Mouse (Mus musculus) hindbrain, embryonic 13.5 days (tissue): Measurements from ENCODE around the gene Sar1b. TPM values are rescaled to one million over a fixed set of nuclear protein-coding genes. Genes with fewer than 3 reads are reported as not detected.
A peak's percentile ranks its signal among the peaks of the same experiment; 100 is the strongest.
"Not testable (repeated sequence)": the region's sequence is repeated elsewhere in the genome, so short reads cannot be mapped to it uniquely, and the experiment has no call there.

Experiments
- ATAC-seq: fragments of 200-750 bp; cut with Nextera tagmentation; 2 replicates; pipeline ENCODE4 v1.8.0; 2017; ENCODE audit warnings: moderate TSS enrichment; ENCODE audit not compliant: low FRiP score
- H3K27ac ChIP-seq: fragments of 300-500 bp; sonication (generic); 2 replicates; pipeline ENCODE4 v1.5.1; 2015; ENCODE audit warnings: inconsistent platforms, mild to moderate bottlenecking, moderate library complexity
- H3K27me3 ChIP-seq: fragments of 300-500 bp; sonication (generic); 2 replicates; pipeline ENCODE4 v1.6.1; 2015; ENCODE audit warnings: mild to moderate bottlenecking, inconsistent platforms
- H3K36me3 ChIP-seq: fragments of 300-500 bp; sonication (generic); 2 replicates; pipeline ENCODE4 v1.6.1; 2015; ENCODE audit warnings: mild to moderate bottlenecking, inconsistent platforms
- H3K4me1 ChIP-seq: fragments of 300-500 bp; sonication (generic); replicated peaks from 2 replicates; pipeline ENCODE4 v1.6.1; 2015; ENCODE audit warnings: inconsistent platforms
- H3K4me2 ChIP-seq: fragments of 300-500 bp; sonication (generic); 2 replicates; pipeline ENCODE4 v1.6.1; 2015; ENCODE audit warnings: inconsistent platforms, mild to moderate bottlenecking, moderate library complexity
- H3K4me3 ChIP-seq: fragments of 300-500 bp; sonication (generic); 2 replicates; pipeline ENCODE4 v1.5.1; 2015; ENCODE audit warnings: mild to moderate bottlenecking, inconsistent platforms
- H3K9ac ChIP-seq: fragments of 300-500 bp; sonication (generic); 2 replicates; pipeline ENCODE4 v1.6.1; 2015; ENCODE audit warnings: mild to moderate bottlenecking, inconsistent platforms
- H3K9me3 ChIP-seq: fragments of 300-500 bp; sonication (generic); 2 replicates; pipeline ENCODE4 v1.6.1; 2016; ENCODE audit warnings: inconsistent platforms
- WGBS: fragments of 180-500 bp; shearing (Covaris S2); methylation state at CpG from one replicate; pipeline ENCODE4 v1.1.7; 2015; 5-methylcytosine and 5-hydroxymethylcytosine counted together
- polyA plus RNA-seq: library from polyadenylated mRNA; unstranded; fragments of >200 nt; fragmentation: Nextera tagmentation; extraction: Ambion mirVana; gene quantifications from 2 replicates; pipeline ENCODE4 v1.2.1, GENCODE M21; 2015

Gene Sar1b
- polyA plus RNA-seq, 1 experiment from 2014 or later: 189 TPM

DNA sequence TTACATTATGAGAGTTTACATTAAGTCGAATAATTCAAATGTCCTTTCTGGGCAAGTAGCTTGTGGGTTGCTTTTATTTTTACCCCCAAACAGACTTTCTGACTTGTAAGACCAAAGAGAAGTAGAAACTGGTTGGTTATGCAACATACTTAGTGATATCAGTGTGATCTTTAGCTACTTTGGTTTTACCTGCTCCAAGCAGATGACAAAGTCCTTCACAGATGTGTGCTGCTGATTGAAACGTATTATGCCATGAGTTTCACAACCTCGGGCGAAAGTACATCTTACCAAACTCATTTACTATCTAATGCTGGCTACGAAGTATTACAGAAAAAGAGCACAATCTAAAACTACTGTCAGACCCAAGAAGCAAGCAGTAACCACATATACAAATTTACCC lies 5.9 kb upstream of the Sar1b start:
- Histone ChIP-seq H3K4me3 (no peak overlapping the region), H3K27ac (no peak overlapping the region), H3K36me3 (no peaks in the 10 kb centered on the region; the same call in 1 of the 2 replicates), H3K27me3 (peaks cover 14% of the 10 kb centered on the region), H3K4me1 (peaks cover 30% of the 10 kb centered on the region), H3K4me2 (no peak overlapping the region), H3K9ac (no peak overlapping the region), H3K9me3 (no peaks in the 10 kb centered on the region)
- ATAC-seq: no peak
- WGBS: 91% methylated on average over 5 of the region's 5 CpGs

DNA sequence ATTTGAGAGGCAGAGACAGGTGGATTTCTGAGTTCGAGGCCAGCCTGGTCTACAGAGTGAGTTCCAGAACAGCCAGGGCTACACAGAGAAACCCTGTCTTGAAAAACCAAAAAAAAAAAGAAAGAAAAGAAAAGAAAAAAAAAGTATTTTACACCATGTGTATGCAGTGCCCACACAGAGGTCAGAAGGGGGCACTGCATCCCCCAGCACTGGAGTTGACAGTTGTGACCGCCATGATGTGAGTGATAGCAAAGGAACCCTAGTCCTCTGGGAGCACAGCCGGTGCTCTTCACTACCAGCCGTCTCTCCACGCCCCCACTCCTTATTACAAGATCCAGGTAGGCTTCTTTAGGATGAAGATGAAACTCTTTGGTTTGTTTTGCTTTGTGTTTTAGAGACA lies 5.3 kb upstream of the Sar1b start:
- not testable (repeated sequence) for H3K4me3 ChIP-seq, H3K36me3 ChIP-seq, H3K4me2 ChIP-seq, H3K9ac ChIP-seq, ATAC-seq, H3K27ac ChIP-seq, H3K9me3 ChIP-seq
- WGBS: 90% methylated on average over 5 of the region's 5 CpGs
- Histone ChIP-seq H3K4me1 (peaks cover 33% of the 10 kb centered on the region), H3K27me3 (peaks cover 14% of the 10 kb centered on the region)

DNA sequence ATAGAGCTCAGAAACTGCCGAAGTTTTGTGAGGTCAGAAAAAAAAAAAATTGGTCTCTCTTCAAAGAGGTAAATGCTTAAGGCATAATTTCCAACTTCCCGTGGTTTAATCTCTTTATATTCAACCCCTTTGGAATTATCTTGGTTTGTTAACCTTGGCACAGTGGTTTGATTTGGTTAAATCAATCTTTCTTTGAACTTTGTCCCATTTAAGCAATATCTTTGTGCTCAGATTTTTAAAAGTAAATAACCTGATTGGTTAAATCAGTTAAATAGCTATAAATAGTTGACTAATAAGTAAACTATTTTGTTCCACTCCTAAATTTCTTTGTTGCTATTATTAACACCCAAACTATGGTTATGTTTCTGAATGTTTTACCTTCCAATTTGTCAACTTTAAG lies 4.2 kb upstream of the Sar1b start:
- H3K4me2 ChIP-seq: no peak overlapping the region
- peaks cover 14% of the 10 kb centered on the region for H3K27me3 ChIP-seq
- 92% methylated on average over 2 of the region's 2 CpGs for WGBS
- H3K4me1 ChIP-seq: peaks cover 27% of the 10 kb centered on the region
- no peaks in the 10 kb centered on the region for H3K36me3 ChIP-seq
- no peak overlapping the region for H3K9ac ChIP-seq
- no peak for ATAC-seq
- no peaks in the 10 kb centered on the region for H3K9me3 ChIP-seq
- H3K4me3 ChIP-seq: no peak overlapping the region
- H3K27ac ChIP-seq: no peak overlapping the region

DNA sequence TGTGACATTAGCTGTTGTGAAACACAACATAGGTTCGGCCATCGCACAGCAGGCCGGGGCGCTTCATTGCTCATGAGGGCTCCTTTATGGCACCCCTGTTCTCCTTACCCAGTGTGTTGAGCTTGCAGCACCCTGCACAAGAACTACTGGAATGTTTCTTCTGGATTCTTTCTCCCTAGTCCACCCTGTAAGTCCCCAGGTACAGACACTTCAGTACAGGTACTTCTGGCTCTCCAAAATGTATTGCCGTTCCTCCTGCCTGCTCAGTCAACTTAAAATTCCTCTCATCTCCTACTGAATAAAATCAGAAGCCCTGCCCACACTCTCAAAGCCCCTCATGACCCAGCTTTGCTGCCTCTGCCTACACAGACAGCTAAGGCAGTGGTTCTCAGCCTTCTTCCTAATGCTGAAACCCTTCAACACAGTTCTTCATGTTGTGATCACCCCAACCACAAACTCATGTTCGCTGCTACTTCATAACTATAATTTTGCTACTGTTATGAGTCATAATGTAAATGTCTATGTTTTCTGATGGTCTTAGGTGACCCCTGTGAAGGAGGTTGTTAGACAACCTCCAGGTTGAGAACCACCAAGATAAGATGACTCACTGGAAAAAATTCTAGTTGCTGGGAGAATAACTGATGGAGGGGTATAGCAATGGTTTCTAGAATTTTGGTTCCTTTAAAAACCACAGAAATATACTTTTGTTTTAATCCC lies 3.4 kb upstream of the Sar1b start:
- WGBS: 88% methylated on average over 6 of the region's 6 CpGs
- Histone ChIP-seq H3K4me2 (no peak overlapping the region), H3K27ac (no peak overlapping the region), H3K27me3 (peaks cover 14% of the 10 kb centered on the region), H3K9me3 (no peaks in the 10 kb centered on the region), H3K4me3 (no peak overlapping the region), H3K9ac (no peak overlapping the region), H3K4me1 (peaks cover 26% of the 10 kb centered on the region), H3K36me3 (no peaks in the 10 kb centered on the region)
- no peak for ATAC-seq

DNA sequence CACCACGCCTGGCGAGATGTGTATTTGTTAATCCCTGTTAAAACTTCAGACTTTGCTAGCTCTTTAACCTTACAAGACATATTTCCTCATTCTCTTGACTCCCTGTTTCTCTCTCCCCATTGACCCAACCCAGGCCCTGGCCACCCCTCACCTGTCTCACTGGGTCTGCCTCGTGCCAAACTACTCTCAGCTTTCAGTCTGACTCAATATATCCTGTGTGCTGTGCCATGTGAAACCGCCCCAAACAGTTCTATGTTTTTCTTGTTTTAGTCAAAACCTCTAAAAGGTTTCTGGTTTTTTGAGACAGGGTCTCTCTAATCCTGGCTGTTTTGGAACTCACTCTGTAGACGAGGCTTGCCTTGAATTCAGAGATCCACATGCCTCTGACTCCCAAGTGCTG lies 2.2 kb upstream of the Sar1b start:
- peaks cover 30% of the 10 kb centered on the region for H3K4me1 ChIP-seq
- no peaks in the 10 kb centered on the region for H3K36me3 ChIP-seq
- no peak overlapping the region for H3K27ac ChIP-seq
- 81% methylated on average over 5 of the region's 5 CpGs for WGBS
- no peak overlapping the region for H3K4me3 ChIP-seq
- H3K27me3 ChIP-seq: peaks cover 14% of the 10 kb centered on the region
- H3K9me3 ChIP-seq: no peaks in the 10 kb centered on the region
- no peak for ATAC-seq
- H3K9ac ChIP-seq: no peak overlapping the region
- no peak overlapping the region for H3K4me2 ChIP-seq

DNA sequence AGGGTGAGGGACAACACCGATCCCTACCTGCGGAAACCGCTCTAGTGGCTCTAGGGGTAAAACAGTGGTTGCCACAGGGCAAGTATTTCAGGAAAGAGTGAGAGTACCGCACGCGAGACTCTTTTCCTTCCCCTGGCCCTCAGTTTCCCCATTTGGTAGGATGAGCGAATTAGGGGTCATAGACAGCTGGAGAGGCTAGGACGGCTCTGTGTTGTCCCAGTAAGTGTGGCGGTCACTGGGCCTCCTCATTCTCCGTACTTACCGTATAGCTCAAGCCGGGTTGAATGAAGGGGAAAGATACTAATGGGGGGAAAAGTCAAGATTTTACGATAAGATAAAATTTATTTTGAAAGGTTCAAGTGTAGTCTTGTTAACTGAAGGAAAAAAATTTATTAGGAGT lies 468 bp downstream of the Sar1b start:
- peaks cover 3% of the 10 kb centered on the region; the same call in 1 of the 2 replicates for H3K36me3 ChIP-seq
- H3K4me1 ChIP-seq: peaks cover 25% of the 10 kb centered on the region
- peaks cover 11% of the 10 kb centered on the region for H3K27me3 ChIP-seq
- WGBS: 6% methylated on average over 13 of the region's 13 CpGs
- 0 out of 2 replicates have a peak, but pooled peaks have one; percentile 24 for ATAC-seq
- no peaks in the 10 kb centered on the region for H3K9me3 ChIP-seq
- peak overlapping the region; percentile 91 for H3K9ac ChIP-seq
- 0 out of 2 replicates have a peak overlapping the region, but pooled peaks have one; percentile 26 for H3K27ac ChIP-seq
- peak overlapping the region; percentile 94 for H3K4me2 ChIP-seq
- H3K4me3 ChIP-seq: peak overlapping the region; percentile 89

DNA sequence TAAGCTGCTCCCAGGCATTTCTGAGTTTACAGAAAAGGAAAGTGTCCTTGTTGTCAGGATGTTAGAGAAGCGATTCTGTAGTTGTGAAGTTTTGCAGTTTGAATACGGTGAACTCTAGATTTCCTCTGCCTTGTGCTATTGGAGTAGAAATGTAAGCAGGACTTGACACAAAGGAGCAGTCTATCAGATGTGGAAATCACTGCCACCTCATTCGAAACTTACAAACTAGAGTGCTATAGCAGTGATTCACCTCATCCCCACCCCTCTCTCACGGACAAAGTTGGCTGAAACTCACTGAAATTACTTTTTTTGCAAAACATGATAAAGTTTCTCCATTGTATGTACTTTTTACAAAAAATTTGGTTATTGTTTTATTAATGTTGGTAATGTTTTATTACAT lies 1.3 kb downstream of the Sar1b start:
- H3K4me1 ChIP-seq: peaks cover 25% of the 10 kb centered on the region
- H3K4me2 ChIP-seq: peak overlapping the region; percentile 94
- peaks cover 11% of the 10 kb centered on the region for H3K27me3 ChIP-seq
- ATAC-seq: no peak
- no peak overlapping the region for H3K27ac ChIP-seq
- no peaks in the 10 kb centered on the region for H3K9me3 ChIP-seq
- peaks cover 3% of the 10 kb centered on the region; the same call in 1 of the 2 replicates for H3K36me3 ChIP-seq
- peak overlapping the region; percentile 89 for H3K4me3 ChIP-seq
- peak overlapping the region; percentile 46; the same call in 1 of the 2 replicates for H3K9ac ChIP-seq
- 93% methylated on average over 4 of the region's 4 CpGs for WGBS

DNA sequence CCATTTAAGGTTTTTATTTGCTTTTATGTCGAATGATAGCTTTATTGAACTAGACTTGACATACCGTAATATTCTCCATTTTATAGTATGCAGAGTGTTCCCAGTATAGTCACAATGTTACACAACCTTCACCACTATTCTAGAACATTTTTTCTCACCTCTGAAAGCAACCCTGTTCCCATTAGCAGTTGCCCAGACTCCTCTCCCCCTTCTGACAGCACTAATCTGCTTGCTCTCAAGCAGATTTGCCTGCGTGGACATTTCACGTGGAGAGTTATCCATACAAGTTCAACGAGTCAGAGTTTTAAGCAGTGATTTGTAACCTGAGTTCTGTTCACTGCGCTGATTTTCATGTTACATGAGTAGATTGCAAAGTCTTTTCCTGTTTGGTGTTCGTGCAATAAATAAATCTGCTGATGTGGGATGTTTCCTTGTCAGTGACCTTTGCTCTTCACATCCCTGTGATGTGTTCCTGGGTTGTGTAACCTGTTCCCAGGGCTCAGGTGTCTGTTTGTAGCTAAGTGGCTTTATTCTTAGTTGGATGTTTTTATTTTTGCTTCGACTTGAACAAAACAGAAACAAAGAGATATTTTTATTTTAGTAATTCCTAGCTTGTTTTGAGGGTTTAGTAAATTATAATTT lies 4.2 kb downstream of the Sar1b start:
- no peak overlapping the region for H3K4me3 ChIP-seq
- WGBS: 87% methylated on average over 8 of the region's 8 CpGs
- H3K9ac ChIP-seq: no peak overlapping the region
- no peaks in the 10 kb centered on the region for H3K27me3 ChIP-seq
- H3K27ac ChIP-seq: no peak overlapping the region
- H3K36me3 ChIP-seq: peaks cover 3% of the 10 kb centered on the region; the same call in 1 of the 2 replicates
- no peaks in the 10 kb centered on the region for H3K9me3 ChIP-seq
- H3K4me1 ChIP-seq: peaks cover 25% of the 10 kb centered on the region
- no peak for ATAC-seq
- H3K4me2 ChIP-seq: no peak overlapping the region

DNA sequence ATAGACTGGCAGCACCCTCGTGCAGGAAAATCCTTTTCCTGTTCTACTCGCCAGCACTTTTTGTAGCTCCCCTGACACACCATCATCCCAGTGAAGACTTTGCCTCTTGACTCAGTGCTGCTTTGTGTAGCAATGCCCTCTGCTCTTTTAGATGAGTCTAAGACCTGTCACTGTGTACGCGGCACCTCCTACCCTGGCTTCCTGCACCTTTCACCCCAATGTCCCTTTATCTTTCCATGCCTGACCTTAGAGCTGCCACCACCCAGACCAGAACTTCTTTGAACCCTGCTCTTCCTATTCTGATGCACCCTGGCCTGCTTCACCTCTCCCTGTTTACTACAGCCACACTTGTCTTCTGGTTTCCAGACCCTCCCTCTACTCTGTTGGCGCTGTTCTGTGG lies 4.8 kb downstream of the Sar1b start:
- Histone ChIP-seq H3K27ac (no peak overlapping the region), H3K4me3 (no peak overlapping the region), H3K27me3 (no peaks in the 10 kb centered on the region), H3K4me2 (no peak overlapping the region), H3K36me3 (peaks cover 3% of the 10 kb centered on the region; the same call in 1 of the 2 replicates), H3K9me3 (no peaks in the 10 kb centered on the region), H3K9ac (no peak overlapping the region), H3K4me1 (peaks cover 21% of the 10 kb centered on the region)
- ATAC-seq: no peak
- WGBS: 73% methylated on average over 5 of the region's 5 CpGs

DNA sequence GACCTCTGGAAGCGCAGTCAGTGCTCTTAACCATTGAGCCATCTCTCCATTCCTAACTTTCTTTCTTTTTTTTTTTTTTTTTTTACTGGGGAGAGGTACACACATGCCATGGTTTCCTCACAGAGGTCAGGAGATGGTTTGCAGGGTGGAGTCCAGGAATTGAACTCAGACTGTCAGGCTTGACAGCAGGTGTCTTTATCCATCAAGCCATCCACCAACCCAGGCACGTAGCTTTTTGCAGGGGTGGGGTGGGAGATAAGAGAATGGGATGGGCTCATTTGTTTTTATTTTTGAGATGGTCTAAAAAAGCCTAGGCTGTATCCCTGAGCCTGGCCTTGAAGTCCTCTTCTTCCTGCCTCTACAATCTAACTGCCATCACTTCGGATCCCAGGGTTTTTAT lies 12.0 kb downstream of the Sar1b start:
- H3K27ac ChIP-seq: no peak overlapping the region
- no peak overlapping the region for H3K9ac ChIP-seq
- peaks cover 10% of the 10 kb centered on the region for H3K36me3 ChIP-seq
- no peak for ATAC-seq
- H3K27me3 ChIP-seq: no peaks in the 10 kb centered on the region
- H3K4me3 ChIP-seq: no peak overlapping the region
- H3K4me2 ChIP-seq: no peak overlapping the region
- H3K4me1 ChIP-seq: no peaks in the 10 kb centered on the region
- 93% methylated on average over 3 of the region's 3 CpGs for WGBS
- H3K9me3 ChIP-seq: no peaks in the 10 kb centered on the region

DNA sequence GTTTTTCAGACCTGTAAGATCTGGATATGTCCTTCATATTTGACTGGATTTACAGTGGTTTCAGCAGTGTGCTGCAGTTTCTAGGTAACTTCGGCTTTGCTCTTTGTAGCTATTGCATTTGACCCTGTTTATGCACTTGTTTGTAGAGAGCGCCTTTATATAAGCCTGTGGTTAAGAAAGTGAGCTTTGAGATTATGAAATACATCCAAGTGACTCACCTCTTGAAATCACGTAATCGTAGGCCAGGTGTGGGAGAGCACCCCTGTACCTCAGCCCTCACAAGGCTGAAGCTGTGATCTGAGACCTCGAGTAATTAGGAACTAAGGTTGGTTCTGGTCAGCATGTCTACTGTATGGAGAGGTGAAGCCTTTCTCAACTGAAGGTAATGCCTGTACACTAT lies 14.0 kb downstream of the Sar1b start:
- Histone ChIP-seq H3K4me1 (no peaks in the 10 kb centered on the region), H3K27ac (no peak overlapping the region), H3K36me3 (peaks cover 29% of the 10 kb centered on the region), H3K4me3 (no peak overlapping the region), H3K9me3 (no peaks in the 10 kb centered on the region), H3K27me3 (no peaks in the 10 kb centered on the region), H3K9ac (no peak overlapping the region), H3K4me2 (no peak overlapping the region)
- ATAC-seq: no peak
- WGBS: 95% methylated on average over 5 of the region's 5 CpGs

DNA sequence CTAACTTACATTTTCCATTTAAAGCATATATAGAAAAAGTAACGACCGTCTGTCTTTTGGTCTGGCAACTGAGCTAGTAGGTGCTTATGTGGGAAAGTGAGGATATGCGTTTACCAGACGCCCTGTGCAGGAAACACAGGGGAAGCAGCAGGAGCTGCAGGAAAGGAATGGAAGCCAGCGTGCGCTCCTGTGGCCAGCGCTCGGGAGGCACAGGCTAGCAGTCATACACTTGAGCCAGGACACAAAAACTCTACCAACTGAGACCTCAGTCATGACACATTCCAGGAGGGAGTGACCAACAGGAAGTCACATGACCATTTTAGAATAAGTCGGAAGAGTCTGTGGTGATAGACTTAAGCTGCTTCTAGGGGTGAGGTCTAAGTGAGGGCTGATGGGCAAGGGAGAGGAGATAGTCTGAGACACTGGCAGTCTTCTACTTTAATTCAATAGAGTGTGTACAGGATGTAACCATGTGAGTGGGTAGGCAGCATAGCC lies 17.3 kb downstream of the Sar1b start:
- no peaks in the 10 kb centered on the region for H3K27me3 ChIP-seq
- WGBS: 94% methylated on average over 9 of the region's 9 CpGs
- H3K4me2 ChIP-seq: no peak overlapping the region
- no peaks in the 10 kb centered on the region for H3K9me3 ChIP-seq
- no peak for ATAC-seq
- no peaks in the 10 kb centered on the region for H3K4me1 ChIP-seq
- H3K4me3 ChIP-seq: no peak overlapping the region
- no peak overlapping the region for H3K27ac ChIP-seq
- no peak overlapping the region for H3K9ac ChIP-seq
- peaks cover 54% of the 10 kb centered on the region for H3K36me3 ChIP-seq

DNA sequence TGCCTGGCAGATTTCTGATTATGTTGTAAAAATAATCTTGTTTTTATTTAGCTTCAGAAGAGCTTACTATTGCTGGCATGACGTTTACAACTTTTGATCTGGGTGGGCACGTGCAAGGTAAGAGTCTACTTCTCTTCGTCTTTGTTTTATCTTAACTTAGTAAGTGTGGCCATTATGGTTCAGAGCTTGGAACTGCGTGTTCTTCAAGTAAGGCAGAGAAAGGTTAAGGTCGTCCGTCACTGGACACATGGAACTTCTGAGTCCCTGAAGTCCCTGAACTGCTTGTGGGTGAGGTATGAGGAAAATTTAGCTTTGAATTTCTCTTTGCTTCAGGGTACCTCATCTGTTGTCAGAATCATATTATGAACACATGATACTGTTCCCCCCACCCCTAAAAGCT lies 19.2 kb downstream of the Sar1b start:
- no peaks in the 10 kb centered on the region for H3K27me3 ChIP-seq
- H3K4me3 ChIP-seq: no peak overlapping the region
- H3K4me1 ChIP-seq: no peaks in the 10 kb centered on the region
- H3K27ac ChIP-seq: no peak overlapping the region
- no peak overlapping the region for H3K4me2 ChIP-seq
- peaks cover 70% of the 10 kb centered on the region for H3K36me3 ChIP-seq
- no peak overlapping the region for H3K9ac ChIP-seq
- ATAC-seq: no peak
- no peaks in the 10 kb centered on the region for H3K9me3 ChIP-seq
- WGBS: 98% methylated on average over 6 of the region's 6 CpGs
